Mouse (Mus musculus) CH12.LX (cell line): ENCODE measurements around the gene Cbl. TPM values are rescaled to one million over a fixed set of nuclear protein-coding genes. Genes with fewer than 3 reads are reported as not detected.

Experiments
- DNase-seq: peaks from one replicate; pipeline ENCODE4 v3.0.0-alpha.2; 2013; ENCODE audit errors: extremely low read depth
- H3K27ac ChIP-seq: 2 replicates; pipeline ENCODE4 v1.5.1; 2012; ENCODE audit warnings: low read depth, mild to moderate bottlenecking, control low read depth, moderate library complexity; ENCODE audit not compliant: insufficient read depth
- H3K27me3 ChIP-seq: replicated peaks from 2 replicates; pipeline ENCODE3; 2012; ENCODE audit warnings: inconsistent platforms
- H3K36me3 ChIP-seq, 2 experiments: replicated peaks in 1 of 2; 2 replicates each; pipeline versions ENCODE3 to v1.6.1; 2012; ENCODE audit warnings: inconsistent platforms in 1 of 2, low read length in 1 of 2, mild to moderate bottlenecking in 1 of 2, mixed read lengths in 1 of 2, moderate library complexity in 1 of 2; ENCODE audit not compliant: control insufficient read depth in 1 of 2, insufficient read depth in 1 of 2
- H3K4me1 ChIP-seq, 2 experiments: 2 replicates each; pipeline ENCODE4 v1.6.1; 2012; ENCODE audit warnings: inconsistent platforms in 1 of 2, moderate library complexity in 1 of 2; ENCODE audit not compliant: insufficient read depth in 2 of 2, control insufficient read depth in 1 of 2
- H3K4me2 ChIP-seq: 2 replicates; pipeline ENCODE4 v1.6.1; 2012; ENCODE audit warnings: low read depth, mild to moderate bottlenecking, control low read depth; ENCODE audit not compliant: poor library complexity, insufficient read depth, severe bottlenecking
- H3K4me3 ChIP-seq, 3 experiments: fragments of 150-350 bp in 1 of 3; sonication (generic) in 1 of 3; replicated peaks in 1 of 3; 2 replicates each; pipeline versions ENCODE3 to v1.5.1; 2011 to 2012; ENCODE audit warnings: low read depth in 2 of 3, low read length in 2 of 3, mild to moderate bottlenecking in 2 of 3, moderate library complexity in 2 of 3, control low read depth in 1 of 3, improper control_type of control experiment in 1 of 3, inconsistent platforms in 1 of 3, mixed read lengths in 1 of 3; ENCODE audit not compliant: poor library complexity in 1 of 3
- H3K79me2 ChIP-seq: replicated peaks from 2 replicates; pipeline ENCODE4 v1.6.1; 2012; ENCODE audit warnings: mild to moderate bottlenecking, moderate library complexity; ENCODE audit not compliant: control insufficient read depth, poor library complexity, insufficient read depth, severe bottlenecking; ENCODE audit errors: extremely low read depth
- H3K9ac ChIP-seq: 2 replicates; pipeline ENCODE4 v1.6.1; 2012; ENCODE audit warnings: low read depth, mild to moderate bottlenecking, control low read depth, moderate library complexity; ENCODE audit not compliant: insufficient read depth
- H3K9me3 ChIP-seq: replicated peaks from 2 replicates; pipeline ENCODE3; 2012; ENCODE audit warnings: low read length, inconsistent platforms, mixed read lengths
- BHLHE40 ChIP-seq: IDR thresholded peaks from 2 replicates; pipeline ENCODE4 v1.6.1; 2011; ENCODE audit warnings: mild to moderate bottlenecking, low read depth, low read length, improper control_type of control experiment
- CTCF ChIP-seq, 2 experiments: IDR thresholded peaks in 1 of 2; conservative IDR thresholded peaks in 1 of 2; 2 replicates each; pipeline ENCODE4 v1.5.1; 2011 to 2012; ENCODE audit warnings: low read depth in 2 of 2, low read length in 2 of 2, improper control_type of control experiment in 1 of 2, inconsistent platforms in 1 of 2, mild to moderate bottlenecking in 1 of 2, moderate library complexity in 1 of 2
- E2F4 ChIP-seq: IDR thresholded peaks from 2 replicates; pipeline ENCODE4 v1.6.1; 2011; ENCODE audit warnings: low read depth, low read length, improper control_type of control experiment; ENCODE audit not compliant: insufficient replicate concordance
- EP300 ChIP-seq: IDR thresholded peaks from 2 replicates; pipeline ENCODE4 v1.6.1; 2011; ENCODE audit warnings: low read length, improper control_type of control experiment
- ETS1 ChIP-seq: conservative IDR thresholded peaks from 2 replicates; pipeline ENCODE4 v1.6.1; 2012; ENCODE audit warnings: low read depth, mild to moderate bottlenecking, inconsistent platforms, low read length, improper control_type of control experiment, moderate library complexity
- GABPA ChIP-seq: IDR thresholded peaks from 2 replicates; pipeline ENCODE4 v1.6.1; 2012; ENCODE audit warnings: low read depth, low read length, improper control_type of control experiment, inconsistent platforms; ENCODE audit not compliant: insufficient replicate concordance
- HCFC1 ChIP-seq: IDR thresholded peaks from 2 replicates; pipeline ENCODE4 v1.6.1; 2012; ENCODE audit warnings: low read depth, mild to moderate bottlenecking, inconsistent platforms, low read length, improper control_type of control experiment
- IRF4 ChIP-seq: IDR thresholded peaks from 2 replicates; pipeline ENCODE4 v1.6.1; 2014; ENCODE audit warnings: low read depth, mild to moderate bottlenecking, inconsistent platforms, low read length, improper control_type of control experiment
- JUND ChIP-seq: conservative IDR thresholded peaks from 2 replicates; pipeline ENCODE4 v1.6.1; 2011; ENCODE audit warnings: low read depth, low read length, improper control_type of control experiment
- KAT2A ChIP-seq: IDR thresholded peaks from 2 replicates; pipeline ENCODE4 v1.6.1; 2012; ENCODE audit warnings: low read length, improper control_type of control experiment, inconsistent platforms; ENCODE audit not compliant: insufficient replicate concordance
- MXI1 ChIP-seq: IDR thresholded peaks from 2 replicates; pipeline ENCODE4 v1.6.1; 2011; ENCODE audit warnings: mild to moderate bottlenecking, low read depth, low read length, improper control_type of control experiment
- MYC ChIP-seq: IDR thresholded peaks from 2 replicates; pipeline ENCODE4 v1.6.1; 2011; ENCODE audit warnings: low read depth, mild to moderate bottlenecking, improper control_type of control experiment, low read length
- NELFE ChIP-seq: IDR thresholded peaks from 2 replicates; pipeline ENCODE4 v1.6.1; 2011; ENCODE audit warnings: low read depth, low read length, improper control_type of control experiment
- POLR2AphosphoS2 ChIP-seq: IDR thresholded peaks from 2 replicates; pipeline ENCODE4 v1.6.1; 2011; ENCODE audit warnings: low read depth, low read length, improper control_type of control experiment
- RAD21 ChIP-seq: IDR thresholded peaks from 2 replicates; pipeline ENCODE4 v1.6.1; 2011; ENCODE audit warnings: low read depth, mild to moderate bottlenecking, low read length, improper control_type of control experiment, moderate library complexity
- RCOR1 ChIP-seq: conservative IDR thresholded peaks from 2 replicates; pipeline ENCODE4 v1.6.1; 2012; ENCODE audit warnings: low read depth, mild to moderate bottlenecking, inconsistent platforms, low read length, improper control_type of control experiment
- SIN3A ChIP-seq: IDR thresholded peaks from 2 replicates; pipeline ENCODE4 v1.6.1; 2012; ENCODE audit warnings: low read length, improper control_type of control experiment, inconsistent platforms
- SMC3 ChIP-seq: IDR thresholded peaks from 2 replicates; pipeline ENCODE4 v1.6.1; 2011; ENCODE audit warnings: low read depth, low read length, improper control_type of control experiment
- TBP ChIP-seq: conservative IDR thresholded peaks from 2 replicates; pipeline ENCODE4 v1.6.1; 2011; ENCODE audit warnings: low read depth, low read length, improper control_type of control experiment
- UBTF ChIP-seq: IDR thresholded peaks from 2 replicates; pipeline ENCODE4 v1.6.1; 2012; ENCODE audit warnings: low read depth, mild to moderate bottlenecking, inconsistent platforms, low read length, improper control_type of control experiment, moderate library complexity
- ZMIZ1 ChIP-seq: IDR thresholded peaks from 2 replicates; pipeline ENCODE4 v1.6.1; 2012; ENCODE audit warnings: low read depth, mild to moderate bottlenecking, inconsistent platforms, low read length, improper control_type of control experiment
- dilution Hi-C: fragments of 300-500 bp; cut with MboI; formaldehyde crosslinking; loops from 2 replicates; pipeline ENCODE4 v1.14.3; 2020; ENCODE audit warnings: low sequenced_read_pairs; ENCODE audit not compliant: extremely low pct_unique_long_range_greater_than_20kb, extremely low pct_ligation_motif_present
- in situ Hi-C: fragments of 300-500 bp; cut with MboI; formaldehyde crosslinking; loops from 3 replicates; pipeline ENCODE4 v1.14.3; 2019; ENCODE audit warnings: low sequenced_read_pairs, low pct_ligation_motif_present, low pct_unique_long_range_greater_than_20kb, mixed read lengths
- polyA plus RNA-seq: library from polyadenylated mRNA; unstranded; fragments of >175 nt; gene quantifications from 2 replicates; pipeline ENCODE4 v1.2.1, GENCODE M21; 2012; ENCODE audit warnings: low read depth; ENCODE audit not compliant: insufficient read length
- total RNA-seq, 2 experiments: library from RNA; depleted of rRNA; stranded (reverse); fragments of 300-350 nt in 1 of 2; fragments of >200 nt in 1 of 2; gene quantifications; 2 replicates each; pipeline ENCODE4 v1.2.3; 2012 to 2014

Gene Cbl
- total and polyA plus RNA-seq, 3 experiments: 8.3 to 39.0 (median 11.9) TPM

GRCm38 (mm10) chr9:44192312-44192711, 41.5 kb downstream of the Cbl start:
- Histone ChIP-seq H3K36me3 (peaks cover 0 to 49% of the 10 kb centered on the region in 2 experiments), H3K4me1 (peaks cover 13 to 47% of the 10 kb centered on the region in 2 experiments; a peak in 3 of 4 replicates), H3K9ac (no peak overlapping the region), H3K4me3 (no peak overlapping the region), H3K27me3 (no peaks in the 10 kb centered on the region), H3K27ac (no peak overlapping the region), H3K4me2 (no peak overlapping the region), H3K79me2 (peaks cover 20% of the 10 kb centered on the region; the same call in 1 of the 2 replicates), H3K9me3 (no peaks in the 10 kb centered on the region)
- dilution Hi-C loops (no loop called here), in situ Hi-C loops (no loop called here)
- TF ChIP-seq HCFC1 (no peak), JUND (0 out of 2 replicates have a peak, but pooled peaks have one; percentile 14), SIN3A (no peak), ZMIZ1 (no peak), EP300 (peak; percentile 52; the same call in 1 of the 2 replicates), UBTF (no peak), MXI1 (no peak), SMC3 (no peak), BHLHE40 (peak; percentile 53)
- no peak for DNase-seq

- H3K4me2 ChIP-seq: no peak overlapping the region
- H3K9ac ChIP-seq: no peak overlapping the region
- H3K4me3 ChIP-seq: no peak overlapping the region
- no peaks in the 10 kb centered on the region for H3K27me3 ChIP-seq
- H3K4me1 ChIP-seq: peaks cover 13 to 36% of the 10 kb centered on the region in 2 experiments; a peak in 3 of 4 replicates
- dilution Hi-C loops: no loop called here
- no peaks in the 10 kb centered on the region for H3K9me3 ChIP-seq
- no peak overlapping the region for H3K27ac ChIP-seq
- DNase-seq: no peak
- in situ Hi-C loops: no loop called here
- H3K79me2 ChIP-seq: peaks cover 19% of the 10 kb centered on the region; the same call in 1 of the 2 replicates
- peaks cover 0 to 60% of the 10 kb centered on the region in 2 experiments for H3K36me3 ChIP-seq
- TF ChIP-seq EP300: no peak
- no peak for TF ChIP-seq NELFE
These were observed 42.7 kb downstream of the Cbl start for GRCm38 (mm10) chr9:44191166-44191565.

- Histone ChIP-seq H3K27me3 (no peaks in the 10 kb centered on the region), H3K9me3 (no peaks in the 10 kb centered on the region), H3K4me3 (no peak overlapping the region), H3K79me2 (peaks cover 7% of the 10 kb centered on the region; the same call in 1 of the 2 replicates), H3K4me1 (peaks cover 4 to 10% of the 10 kb centered on the region in 2 experiments; a peak in 3 of 4 replicates), H3K4me2 (no peak overlapping the region), H3K9ac (no peak overlapping the region), H3K27ac (no peak overlapping the region), H3K36me3 (peaks cover 4 to 59% of the 10 kb centered on the region in 2 experiments)
- dilution Hi-C loops: no loop called here
- TF ChIP-seq KAT2A: no peak
- no peak for TF ChIP-seq JUND
- no peak for TF ChIP-seq CTCF (conservative IDR thresholded peaks at IDR 0.05 in 1 of 2, IDR thresholded peaks at IDR 0.05 in 1 of 2; ENCODE audit: low read depth in 2 of 2, low read length in 2 of 2)
- no peak for TF ChIP-seq MYC
- TF ChIP-seq RAD21: no peak
- no peak for TF ChIP-seq RCOR1
- TF ChIP-seq SMC3: no peak
- no peak for TF ChIP-seq GABPA
- TF ChIP-seq TBP: no peak
- TF ChIP-seq IRF4: no peak
- no peak for TF ChIP-seq POLR2AphosphoS2
- TF ChIP-seq MXI1: no peak
- no peak for TF ChIP-seq UBTF
- TF ChIP-seq E2F4: no peak
- TF ChIP-seq ETS1: no peak
- in situ Hi-C loops: loop anchor here (10.0 kb wide), 1 partner anchor 47 kb away; the partner anchor contains the start of gene Cbl
- DNase-seq: no peak
These were observed 45.6 kb downstream of the Cbl start for GRCm38 (mm10) chr9:44188223-44188622.
